Mouse (Mus musculus): ENCODE measurements around the gene Chrna9.

GRCm38 (mm10) chr5:65950236-65950635 lies 15.5 kb downstream of the Chrna9 start:
- TF ChIP-seq CTCF (conservative IDR thresholded peaks at IDR 0.05 in 1 of 2, IDR thresholded peaks at IDR 0.05 in 1 of 2; ENCODE audit: low read depth in 2 of 2, low read length in 2 of 2): no peak
- no peak for TF ChIP-seq USF1 (IDR thresholded peaks at IDR 0.05; ENCODE audit: low read depth, low read length)
- TF ChIP-seq EP300 (IDR thresholded peaks at IDR 0.05; ENCODE audit: low read length): no peak
- no peak for TF ChIP-seq MXI1 (IDR thresholded peaks at IDR 0.05; ENCODE audit: low read depth, low read length)
- TF ChIP-seq HCFC1 (IDR thresholded peaks at IDR 0.05; ENCODE audit: low read depth, low read length): no peak
- TF ChIP-seq CHD2 (IDR thresholded peaks at IDR 0.05; ENCODE audit: low read length): no peak
- TF ChIP-seq POLR2A (IDR thresholded peaks at IDR 0.05; ENCODE audit: low read depth, low read length): no peak
- TF ChIP-seq TBP (conservative IDR thresholded peaks at IDR 0.05; ENCODE audit: low read depth, low read length): no peak
